ENCODE assay signal across 19 mouse cellular contexts in genomic region chr11:89693686-89694085, GRCm38 (mm10).
DNase-seq lines count a peak whose midpoint lies in the region; TF ChIP-seq lines count a peak whose summit lies in the region.
"Had no signal": no experiment of that assay in that cellular context is flagged by ENCODE, and none has a peak within 500 bp of the region (broad histone marks: within the 10 kb centered on the region; RNA-seq: fewer than 3 reads in every experiment).

No protein-coding gene starts in this region.

- no peak overlapping the region for H3K9ac ChIP-seq in heart, adult 2 months (ENCODE audit: low read depth, low read length)

- H3K4me3 ChIP-seq in heart, adult 2 months: no peak overlapping the region
- H3K4me3 ChIP-seq in heart, embryonic 10.5 days: no peak overlapping the region

- no peak for TF ChIP-seq CTCF in heart, adult 2 months (IDR thresholded peaks at IDR 0.05)

- intact Hi-C loops in heart, adult 2 months (cut with DNase I): no loop called here

- no peaks in the 10 kb centered on the region for H3K27me3 ChIP-seq in heart, adult 2 months (ENCODE audit: control insufficient read depth, insufficient read depth, low read length)
- 0 out of 2 replicates have a peak, but pooled peaks cover 3% of the 10 kb centered on the region for H3K27me3 ChIP-seq in heart, embryonic 10.5 days (ENCODE audit: insufficient read depth, poor library complexity, severe bottlenecking)
- H3K27me3 ChIP-seq: Patski had no signal

- TF ChIP-seq EP300 in heart, adult 2 months (IDR thresholded peaks at IDR 0.05; ENCODE audit: insufficient read depth, low read depth, low read length): no peak

- no peak overlapping the region for H3K27ac ChIP-seq in heart, adult 2 months
- H3K27ac ChIP-seq in heart, embryonic 10.5 days: no peak overlapping the region

- no peaks in the 10 kb centered on the region for H3K36me3 ChIP-seq in heart, adult 2 months (ENCODE audit: control insufficient read depth, insufficient read depth, low read length)
- H3K36me3 ChIP-seq in heart, embryonic 10.5 days: no peaks in the 10 kb centered on the region
- H3K36me3 ChIP-seq: G1E had no signal

- TF ChIP-seq POLR2A in heart, adult 2 months (IDR thresholded peaks at IDR 0.05; ENCODE audit: insufficient read depth, low read depth, low read length): no peak

- H3K4me1 ChIP-seq in heart, adult 2 months (ENCODE audit: control insufficient read depth, insufficient read depth, low read length): no peaks in the 10 kb centered on the region
- H3K4me1 ChIP-seq in heart, embryonic 10.5 days: 0 out of 2 replicates have a peak, but pooled peaks cover 3% of the 10 kb centered on the region

- no peaks in the 10 kb centered on the region for H3K9me3 ChIP-seq in heart, embryonic 10.5 days

- DNase-seq in heart, adult 11 months: peak; percentile 51
- DNase-seq in heart, adult 2 months: no peak
- peak; percentile 66 for DNase-seq in heart, embryonic 10.5 days (ENCODE audit: low spot score)
- no peak for DNase-seq in heart, adult 18-20 months
- DNase-seq in MN1 (ENCODE audit: low spot score): peak; percentile 1
- no peak for DNase-seq in cerebellum, postnatal 4 days (ENCODE audit: low spot score in 2 of 2)
- DNase-seq: adrenal gland, adult 2 months; adrenal gland, adult 8-10 months; adrenal gland, postnatal 10 days; adrenal gland, postnatal 14 days; adrenal gland, postnatal 25 days; adrenal gland, postnatal 36 days; B cell, adult 2 months; cerebellum, adult 11 months; cerebellum, adult 11-12 months; cerebellum, adult 18-20 months; cerebellum, adult 2 months had no signal

- WGBS in heart, adult 2 months: 79% methylated on average over 4 of the region's 4 CpGs
- WGBS in heart, embryonic 10.5 days: 80% methylated on average over 4 of the region's 4 CpGs

- no peaks in the 10 kb centered on the region for H3K79me2 ChIP-seq in heart, adult 2 months (replicated peaks; ENCODE audit: control insufficient read depth, insufficient read depth, low read length)

Comparison
In these comparisons a context has a peak if more than half of its experiments do, and no peak if none do; other contexts are left out.
1. DNase-seq: peak in heart, adult 11 months (single experiment), heart, embryonic 10.5 days (single experiment) and MN1 (single experiment); none in heart, adult 2 months (0 of 2), heart, adult 18-20 months (0 of 2) and cerebellum, postnatal 4 days (0 of 2).